Mouse (Mus musculus): Measurements from ENCODE around the gene Ahcy. TPM values are rescaled to one million over a fixed set of nuclear protein-coding genes. Genes with fewer than 3 reads are reported as not detected.
A peak's percentile ranks its signal among the peaks of the same experiment; 100 is the strongest.

Gene Ahcy
- polyA plus RNA-seq, 2 experiments = 61.3 to 89.4 TPM

DNA sequence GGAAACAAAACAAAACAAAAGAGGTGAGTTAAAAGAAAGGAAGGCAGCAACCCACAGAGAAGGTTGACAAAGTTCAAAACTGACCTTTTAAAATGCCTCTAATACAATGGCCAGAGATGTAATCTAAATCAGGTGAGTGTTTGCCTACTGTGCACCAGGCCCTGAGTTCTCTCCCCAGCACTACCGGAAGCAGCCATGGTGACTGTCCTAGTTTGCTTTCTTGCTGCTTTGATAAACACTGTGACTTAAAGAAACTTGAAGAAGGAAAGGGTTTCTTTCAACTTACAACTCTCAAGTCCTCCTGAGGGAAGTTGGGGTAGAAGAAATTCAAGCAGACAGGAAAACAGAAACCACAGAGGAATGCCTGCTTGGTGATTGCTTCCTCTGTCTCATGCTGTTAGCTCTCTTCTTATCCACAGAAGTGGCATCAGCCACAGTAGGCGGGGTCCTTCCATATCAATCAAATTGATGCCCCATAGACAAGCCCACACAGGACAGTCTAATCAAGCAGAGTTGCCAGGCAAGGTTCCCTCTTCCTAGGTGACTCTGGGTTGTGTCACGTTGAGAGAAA, 63.1 kb downstream of the Ahcy start:
- TF ChIP-seq EP300 (IDR thresholded peaks at IDR 0.05; ENCODE audit: low read depth) (no peak), CTCF (IDR thresholded peaks at IDR 0.05; ENCODE audit: low read depth) (no peak)
- WGBS (ENCODE audit: insufficient replicate concordance) = 10% methylated on average over 3 of the region's 3 CpGs
- no peak overlapping the region for H3K9ac ChIP-seq (replicated peaks)
- no peaks in the 10 kb centered on the region; the same call in 1 of the 2 replicates for H3K27me3 ChIP-seq (ENCODE audit: control insufficient read depth, insufficient read depth, low read length)
- no peak overlapping the region for H3K4me3 ChIP-seq (ENCODE audit: insufficient read depth in 1 of 2, low read depth in 2 of 2, low read length in 2 of 2)
- no peaks in the 10 kb centered on the region for H3K4me1 ChIP-seq (replicated peaks; ENCODE audit: control insufficient read depth in 2 of 2, insufficient read depth in 2 of 2, low read length in 1 of 2)
- no peaks in the 10 kb centered on the region for H3K9me3 ChIP-seq (ENCODE audit: control insufficient read depth, low read length)
- H3K4me2 ChIP-seq (ENCODE audit: low read depth) = no peak overlapping the region
- ATAC-seq (ENCODE audit: insufficient read depth) (no peak), DNase-seq (ENCODE audit: low read depth in 3 of 3, low spot score in 3 of 3) (peak in 2 of 3 experiments; percentile 20 to 27)
- H3K27ac ChIP-seq = no peak overlapping the region
- H3K36me3 ChIP-seq (replicated peaks; ENCODE audit: control insufficient read depth, insufficient read depth, low read depth) = no peaks in the 10 kb centered on the region

Other genes starting within 250 kb of the Ahcy start
- gene Eif2s2, start 181.6 kb downstream of the Ahcy start, polyA plus RNA-seq (2012; rRNA removed) = 20.6 and 46.0 TPM in 2 replicates
- gene Eif2s2, start 181.6 kb downstream of the Ahcy start, polyA plus RNA-seq (2014; fragmentation: Nextera tagmentation; extraction: Ambion mirVana) = 86.9 and 88.0 TPM in 2 replicates
- gene Gm14226, start 56.2 kb downstream of the Ahcy start, polyA plus RNA-seq (2012; rRNA removed) = 0.14 and 0.16 TPM in 2 replicates
- gene Gm14226, start 56.2 kb downstream of the Ahcy start, polyA plus RNA-seq (2014; fragmentation: Nextera tagmentation; extraction: Ambion mirVana) = 0.36 and 0.49 TPM in 2 replicates
- 4.7 and 6.0 TPM in 2 replicates for gene Itch, start 59.0 kb upstream of the Ahcy start, polyA plus RNA-seq (2012; rRNA removed)
- gene Itch, start 59.0 kb upstream of the Ahcy start, polyA plus RNA-seq (2014; fragmentation: Nextera tagmentation; extraction: Ambion mirVana) = 14.2 and 14.4 TPM in 2 replicates
- gene Dynlrb1, start 162.0 kb upstream of the Ahcy start, polyA plus RNA-seq (2012; rRNA removed) = 101 and 178 TPM in 2 replicates
- 149 and 154 TPM in 2 replicates for gene Dynlrb1, start 162.0 kb upstream of the Ahcy start, polyA plus RNA-seq (2014; fragmentation: Nextera tagmentation; extraction: Ambion mirVana)
- 7.7 and 9.1 TPM in 2 replicates for gene Map1lc3a, start 201.8 kb upstream of the Ahcy start, polyA plus RNA-seq (2012; rRNA removed)
- gene Map1lc3a, start 201.8 kb upstream of the Ahcy start, polyA plus RNA-seq (2014; fragmentation: Nextera tagmentation; extraction: Ambion mirVana) = 16.1 and 17.8 TPM in 2 replicates